Mouse (Mus musculus): ENCODE measurements around the gene Rufy1. TPM values are rescaled to one million over a fixed set of nuclear protein-coding genes. Genes with fewer than 3 reads are reported as not detected.

Rufy1 gene
- polyA plus RNA-seq (2014; fragmentation: Illumina TruSeq; extraction: RNeasy Lipid Tissue Mini Kit (QIAGEN cat#74804); ENCODE audit: low read depth, low replicate concordance): 31.9 TPM

DNA sequence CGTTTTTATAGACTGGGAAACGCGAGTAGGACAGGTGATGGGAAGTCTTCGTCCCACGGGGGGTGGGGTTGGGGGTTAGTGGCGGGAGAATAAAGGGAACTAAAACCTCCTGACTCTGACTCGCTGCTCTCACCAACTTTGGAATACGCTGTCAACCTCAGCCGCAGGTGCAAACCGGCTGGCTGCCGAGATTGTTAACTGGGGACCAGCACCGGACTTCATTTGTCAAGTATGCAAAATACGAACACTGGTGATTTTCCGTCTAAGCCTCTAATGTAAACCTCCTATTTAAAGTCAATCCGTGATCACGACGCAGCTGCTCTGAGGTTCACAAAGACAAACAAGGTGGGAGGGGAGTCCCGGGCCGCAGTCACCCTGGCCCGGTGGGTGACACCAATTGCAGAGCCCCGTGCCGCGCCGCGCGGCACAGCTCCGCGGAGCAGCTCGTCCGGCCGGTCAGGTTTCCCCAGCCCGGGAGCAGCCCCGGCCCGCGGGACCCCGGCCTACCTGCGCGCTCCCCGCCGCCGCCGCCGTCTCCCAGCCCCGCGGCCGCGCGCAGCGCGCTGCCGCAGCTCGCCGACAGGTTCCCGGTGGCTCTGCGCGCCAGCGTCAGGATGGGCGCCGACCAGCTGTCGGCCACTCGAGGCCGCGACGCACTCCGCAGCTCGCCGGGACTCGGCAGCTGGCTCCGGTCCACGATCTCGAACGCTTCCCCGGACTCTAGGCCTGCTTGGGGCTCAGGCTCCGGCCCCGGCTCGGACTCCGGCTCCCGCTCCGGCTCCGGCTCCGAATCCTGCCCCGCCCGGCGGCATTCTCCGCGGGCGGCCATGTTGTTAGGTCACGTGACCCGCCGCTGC, at the start of gene Rufy1:
Gene Rufy1, minus strand, starts transcription at position 849 of the 857 bp plus-strand sequence.

DNA sequence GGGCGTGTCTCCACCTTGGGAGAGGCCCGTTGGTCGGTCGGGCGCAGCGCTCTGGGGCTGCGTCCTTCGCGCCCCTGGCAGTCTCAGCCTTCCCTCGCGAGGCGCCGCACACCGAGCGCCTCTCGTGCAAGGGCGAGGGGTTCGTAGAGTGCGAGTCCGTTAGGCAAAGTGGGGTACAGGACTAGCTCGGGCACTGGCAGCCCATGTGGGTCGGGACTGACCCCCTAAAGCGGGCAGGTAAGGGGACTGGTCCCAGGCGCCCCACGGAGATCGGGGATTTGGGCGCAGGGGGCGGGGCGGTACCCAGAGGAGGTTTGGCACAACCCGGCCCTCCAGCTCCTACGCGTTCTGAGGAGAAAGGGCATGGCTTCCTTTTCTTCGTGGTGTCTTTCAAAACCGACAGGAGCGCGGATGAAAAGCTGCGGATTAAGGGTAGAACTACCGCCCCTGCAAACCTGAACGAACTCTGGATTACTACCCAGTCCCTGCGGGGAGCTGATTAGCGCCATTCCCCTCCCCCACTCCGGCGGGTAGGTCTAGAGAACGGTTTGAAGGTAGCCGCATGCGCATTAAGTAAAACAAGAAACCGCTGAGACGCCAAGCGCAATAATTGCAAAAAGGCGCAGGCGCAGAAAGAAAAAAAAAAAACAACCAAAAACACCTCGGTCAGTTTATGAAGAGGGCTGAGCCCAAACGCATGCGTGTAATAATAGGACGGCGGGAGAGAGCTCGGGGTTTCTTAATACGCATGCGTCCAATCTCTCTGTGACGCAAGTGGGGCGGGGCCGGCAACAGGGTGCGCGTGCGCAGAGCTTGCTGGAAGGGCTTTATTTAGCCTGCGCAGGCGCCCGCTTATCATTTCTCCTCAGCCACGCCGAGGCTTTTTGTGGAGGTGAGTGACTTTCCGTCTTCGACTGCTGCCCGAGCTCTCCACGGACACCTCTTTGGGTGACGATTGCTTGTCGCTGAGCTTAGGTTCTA, 53.7 kb downstream of the Rufy1 start, which contains the start of gene Hnrnph1:
Gene Hnrnph1, plus strand, starts transcription at position 80 of the 981 bp plus-strand sequence.

DNA sequence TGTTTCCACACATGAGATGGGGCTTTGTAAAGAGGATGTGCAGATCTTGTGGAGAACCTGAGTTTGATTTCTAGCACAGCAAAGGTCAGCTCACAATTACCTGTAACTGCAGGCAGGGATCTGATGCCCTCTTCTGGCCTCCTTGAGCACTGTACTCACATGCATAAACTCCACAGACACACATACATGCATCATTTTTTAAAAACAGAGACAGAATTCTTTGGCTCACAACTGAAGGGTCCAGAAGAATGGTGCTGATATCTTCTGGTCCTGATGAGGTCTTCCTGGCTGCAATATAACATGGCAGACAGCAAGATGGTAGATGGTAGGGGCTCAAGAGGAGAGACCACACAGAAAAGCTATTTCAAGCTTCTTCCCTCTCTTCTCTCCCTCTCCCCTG, 76.8 kb downstream of the Rufy1 start, which contains the start of gene Cby3:
Gene Cby3, plus strand, starts transcription at position 301 of the 400 bp plus-strand sequence.

Other genes starting within 250 kb of the Rufy1 start
- gene Sqstm1, start 220.3 kb downstream of the Rufy1 start, polyA plus RNA-seq (2014; fragmentation: Illumina TruSeq; extraction: RNeasy Lipid Tissue Mini Kit (QIAGEN cat#74804); ENCODE audit: low read depth, low replicate concordance): 462 TPM
- gene Mgat4b, start 220.2 kb downstream of the Rufy1 start, polyA plus RNA-seq (2014; fragmentation: Illumina TruSeq; extraction: RNeasy Lipid Tissue Mini Kit (QIAGEN cat#74804); ENCODE audit: low read depth, low replicate concordance): 57.3 TPM
- 4.1 TPM for gene Ltc4s, start 192.5 kb downstream of the Rufy1 start, polyA plus RNA-seq (2014; fragmentation: Illumina TruSeq; extraction: RNeasy Lipid Tissue Mini Kit (QIAGEN cat#74804); ENCODE audit: low read depth, low replicate concordance)
- gene Maml1, start 138.8 kb downstream of the Rufy1 start, polyA plus RNA-seq (2014; fragmentation: Illumina TruSeq; extraction: RNeasy Lipid Tissue Mini Kit (QIAGEN cat#74804); ENCODE audit: low read depth, low replicate concordance): 8.0 TPM
- 193 TPM for gene Canx, start 105.5 kb downstream of the Rufy1 start, polyA plus RNA-seq (2014; fragmentation: Illumina TruSeq; extraction: RNeasy Lipid Tissue Mini Kit (QIAGEN cat#74804); ENCODE audit: low read depth, low replicate concordance)
- not detected for gene Cby3, start 76.7 kb downstream of the Rufy1 start, polyA plus RNA-seq (2014; fragmentation: Illumina TruSeq; extraction: RNeasy Lipid Tissue Mini Kit (QIAGEN cat#74804); ENCODE audit: low read depth, low replicate concordance)
- gene Hnrnph1, start 54.1 kb downstream of the Rufy1 start, polyA plus RNA-seq (2014; fragmentation: Illumina TruSeq; extraction: RNeasy Lipid Tissue Mini Kit (QIAGEN cat#74804); ENCODE audit: low read depth, low replicate concordance): 247 TPM
- 9.6 TPM for gene Adamts2, start 171.0 kb upstream of the Rufy1 start, polyA plus RNA-seq (2014; fragmentation: Illumina TruSeq; extraction: RNeasy Lipid Tissue Mini Kit (QIAGEN cat#74804); ENCODE audit: low read depth, low replicate concordance)